ENCODE assay signal across 16 mouse cellular contexts in genomic region chr2:29422126-29422840, GRCm38 (mm10).
A peak's percentile ranks its signal among the peaks of the same experiment; 100 is the strongest.
DNase-seq lines count a peak whose midpoint lies in the region; ATAC-seq and TF ChIP-seq lines count a peak whose summit lies in the region.
"Had no signal": no experiment of that assay in that cellular context is flagged by ENCODE, and none has a peak within 500 bp of the region (broad histone marks: within the 10 kb centered on the region; RNA-seq: fewer than 3 reads in every experiment).

No protein-coding gene starts in this region.

- H3K27ac ChIP-seq in embryonic facial prominence, embryonic 15.5 days (replicated peaks): peak overlapping the region; percentile 24; the same call in 1 of the 2 replicates
- no peak overlapping the region for H3K27ac ChIP-seq in embryonic facial prominence, embryonic 10.5 days (replicated peaks)
- peak overlapping the region; percentile 39; the same call in 1 of the 2 replicates for H3K27ac ChIP-seq in layer of hippocampus, adult 2 months
- 0 out of 2 replicates have a peak overlapping the region, but pooled peaks have one; percentile 10 for H3K27ac ChIP-seq in midbrain, embryonic 14.5 days (replicated peaks; ENCODE audit: low read depth, low read length)
- H3K27ac ChIP-seq in midbrain, embryonic 10.5 days (replicated peaks): no peak overlapping the region
- H3K27ac ChIP-seq: limb, embryonic 10.5 days; liver, embryonic 12.5 days had no signal

- no peak overlapping the region for H3K4me2 ChIP-seq in embryonic facial prominence, embryonic 15.5 days (replicated peaks)
- H3K4me2 ChIP-seq in midbrain, embryonic 14.5 days (ENCODE audit: low read length): no peak overlapping the region
- H3K4me2 ChIP-seq: liver, embryonic 12.5 days had no signal

- H3K9me3 ChIP-seq in embryonic facial prominence, embryonic 15.5 days (replicated peaks): no peaks in the 10 kb centered on the region
- no peaks in the 10 kb centered on the region for H3K9me3 ChIP-seq in embryonic facial prominence, embryonic 10.5 days
- H3K9me3 ChIP-seq in midbrain, embryonic 14.5 days (ENCODE audit: control insufficient read depth, low read length): no peaks in the 10 kb centered on the region
- no peaks in the 10 kb centered on the region for H3K9me3 ChIP-seq in midbrain, embryonic 10.5 days (replicated peaks)
- H3K9me3 ChIP-seq: limb, embryonic 10.5 days; liver, embryonic 12.5 days had no signal

- H3K36me3 ChIP-seq in embryonic facial prominence, embryonic 15.5 days: no peaks in the 10 kb centered on the region
- H3K36me3 ChIP-seq in embryonic facial prominence, embryonic 10.5 days (replicated peaks): no peaks in the 10 kb centered on the region
- H3K36me3 ChIP-seq in midbrain, embryonic 14.5 days (ENCODE audit: control insufficient read depth, insufficient read depth, low read length): no peaks in the 10 kb centered on the region
- H3K36me3 ChIP-seq in midbrain, embryonic 10.5 days: no peaks in the 10 kb centered on the region
- H3K36me3 ChIP-seq: limb, embryonic 10.5 days; liver, embryonic 12.5 days had no signal

- no peak for ATAC-seq in embryonic facial prominence, embryonic 15.5 days (ENCODE audit: insufficient number of reproducible peaks, low FRiP score, low TSS enrichment, low read depth)
- no peak for ATAC-seq in midbrain, embryonic 14.5 days (ENCODE audit: low FRiP score, low TSS enrichment)
- ATAC-seq: inflammation-experienced regulatory T-cells, adult 6 months; liver, embryonic 12.5 days had no signal

- no peak for TF ChIP-seq CTCF in layer of hippocampus, adult 2 months (conservative IDR thresholded peaks at IDR 0.05)

- H3K9ac ChIP-seq in embryonic facial prominence, embryonic 15.5 days: no peak overlapping the region
- H3K9ac ChIP-seq in midbrain, embryonic 14.5 days (replicated peaks; ENCODE audit: low read length): no peak overlapping the region
- H3K9ac ChIP-seq: liver, embryonic 12.5 days had no signal

- peaks cover 3% of the 10 kb centered on the region; the same call in 1 of the 2 replicates for H3K4me1 ChIP-seq in embryonic facial prominence, embryonic 15.5 days
- H3K4me1 ChIP-seq in embryonic facial prominence, embryonic 10.5 days: peaks cover 22% of the 10 kb centered on the region
- H3K4me1 ChIP-seq in midbrain, embryonic 14.5 days (ENCODE audit: control insufficient read depth, insufficient read depth, low read length): peaks cover 31% of the 10 kb centered on the region
- H3K4me1 ChIP-seq in midbrain, embryonic 10.5 days: peaks cover 58% of the 10 kb centered on the region

- H3K4me3 ChIP-seq in embryonic facial prominence, embryonic 15.5 days (replicated peaks): no peak overlapping the region
- no peak overlapping the region for H3K4me3 ChIP-seq in embryonic facial prominence, embryonic 10.5 days
- no peak overlapping the region for H3K4me3 ChIP-seq in layer of hippocampus, adult 2 months
- no peak overlapping the region for H3K4me3 ChIP-seq in midbrain, embryonic 14.5 days (replicated peaks; ENCODE audit: low read depth, low read length)
- H3K4me3 ChIP-seq in midbrain, embryonic 10.5 days: no peak overlapping the region
- H3K4me3 ChIP-seq: limb, embryonic 10.5 days; liver, embryonic 12.5 days had no signal

- WGBS in embryonic facial prominence, embryonic 15.5 days: 69% methylated on average over 10 of the region's 10 CpGs
- WGBS in embryonic facial prominence, embryonic 10.5 days: 88% methylated on average over 10 of the region's 10 CpGs
- WGBS in midbrain, embryonic 14.5 days: 85% methylated on average over 10 of the region's 10 CpGs
- 88% methylated on average over 10 of the region's 10 CpGs for WGBS in midbrain, embryonic 10.5 days

- no peak for DNase-seq in embryonic facial prominence, embryonic 10.5 days (ENCODE audit: low spot score)
- no peak for DNase-seq in layer of hippocampus, adult 2 months (ENCODE audit: low spot score in 2 of 2)
- DNase-seq in layer of hippocampus, adult 8-10 months (ENCODE audit: low spot score in 2 of 2): no peak
- DNase-seq in midbrain, embryonic 14.5 days: no peak
- no peak for DNase-seq in midbrain, embryonic 10.5 days (ENCODE audit: low spot score)
- DNase-seq in cerebellum, postnatal 10 days: no peak
- DNase-seq in embryo, embryonic 11 days: no peak
- DNase-seq: cerebellum, postnatal 25 days; gastrocnemius, postnatal 10 days; kidney, adult 9 months; right cerebral cortex, postnatal 4 days; thymus, postnatal 14 days had no signal

- H3K27me3 ChIP-seq in embryonic facial prominence, embryonic 15.5 days: no peaks in the 10 kb centered on the region
- no peaks in the 10 kb centered on the region for H3K27me3 ChIP-seq in embryonic facial prominence, embryonic 10.5 days (replicated peaks; ENCODE audit: low read depth, poor library complexity, severe bottlenecking)
- H3K27me3 ChIP-seq in midbrain, embryonic 14.5 days (ENCODE audit: control insufficient read depth, insufficient read depth, low read length): no peaks in the 10 kb centered on the region
- H3K27me3 ChIP-seq in midbrain, embryonic 10.5 days (ENCODE audit: low read depth, poor library complexity, severe bottlenecking): no peaks in the 10 kb centered on the region
- H3K27me3 ChIP-seq: liver, embryonic 12.5 days had no signal

Comparison
In these comparisons a context has a peak if more than half of its experiments do, and no peak if none do; other contexts are left out.
1. H3K27ac ChIP-seq: peak in embryonic facial prominence, embryonic 15.5 days (single experiment), layer of hippocampus, adult 2 months (single experiment) and midbrain, embryonic 14.5 days (single experiment); none in embryonic facial prominence, embryonic 10.5 days (single experiment) and midbrain, embryonic 10.5 days (single experiment).